11 mouse cellular contexts compared by ENCODE assay signal in the genomic region with DNA sequence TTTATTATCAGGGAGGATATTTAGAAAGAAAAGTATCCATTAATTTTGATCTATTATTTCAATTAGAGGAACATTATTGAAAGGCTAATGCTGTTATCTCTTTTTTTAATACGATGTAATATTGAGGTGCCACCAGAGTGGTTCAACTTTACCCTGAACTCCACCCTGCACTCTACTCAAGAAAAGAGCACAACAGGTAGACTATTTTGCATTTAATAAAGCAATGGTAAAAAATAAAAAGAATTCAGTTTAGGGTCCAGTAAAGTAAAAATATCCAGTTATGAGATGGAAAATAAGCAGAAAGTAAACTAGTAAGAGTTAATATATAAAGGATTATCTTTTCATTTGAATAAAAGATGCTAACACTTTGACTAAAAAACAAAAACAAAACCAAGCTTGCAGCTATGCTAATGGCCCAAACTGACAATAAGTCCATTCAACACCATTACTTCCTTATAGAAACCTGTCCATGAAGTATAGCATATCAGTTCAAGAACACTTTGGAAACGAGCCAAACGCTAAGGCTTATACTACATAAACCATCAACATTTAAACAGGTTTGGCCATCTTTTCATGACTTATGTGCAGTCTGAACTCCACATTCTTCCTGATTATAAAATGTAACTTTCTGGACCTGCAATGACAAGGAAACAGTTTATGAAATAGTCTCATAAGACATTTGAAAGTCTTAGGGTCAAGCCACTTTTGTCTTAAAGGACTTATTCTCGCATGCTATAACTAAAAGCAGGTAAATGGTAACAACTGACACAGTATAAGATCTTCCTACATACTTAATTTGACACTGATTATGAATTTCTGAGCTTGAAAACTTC. TPM values are rescaled to one million over a fixed set of nuclear protein-coding genes. Genes with fewer than 3 reads are reported as not detected.
A peak's percentile ranks its signal among the peaks of the same experiment; 100 is the strongest.
DNase-seq lines count a peak whose midpoint lies in the region; ATAC-seq and TF ChIP-seq lines count a peak whose summit lies in the region.
"Had no signal": no experiment of that assay in that cellular context is flagged by ENCODE, and none has a peak within 500 bp of the region (broad histone marks: within the 10 kb centered on the region; RNA-seq: fewer than 3 reads in every experiment).

No protein-coding gene starts in this region.

- peaks cover 7% of the 10 kb centered on the region; the same call in 1 of the 2 replicates for H3K4me1 ChIP-seq in intestine, embryonic 14.5 days (replicated peaks; ENCODE audit: control insufficient read depth, insufficient read depth, low read length)
- peaks cover 2% of the 10 kb centered on the region; the same call in 1 of the 2 replicates for H3K4me1 ChIP-seq in intestine, embryonic 16.5 days (ENCODE audit: control insufficient read depth, insufficient read depth, low read length)
- peaks cover 4% of the 10 kb centered on the region; the same call in 1 of the 2 replicates for H3K4me1 ChIP-seq in embryonic facial prominence, embryonic 13.5 days
- H3K4me1 ChIP-seq in hindbrain, embryonic 15.5 days (replicated peaks), result peaks cover 23% of the 10 kb centered on the region

- no peaks in the 10 kb centered on the region for H3K27me3 ChIP-seq in intestine, embryonic 14.5 days (replicated peaks; ENCODE audit: control insufficient read depth, insufficient read depth, low read length)
- no peaks in the 10 kb centered on the region for H3K27me3 ChIP-seq in intestine, embryonic 16.5 days (replicated peaks; ENCODE audit: control insufficient read depth, insufficient read depth, low read length)
- H3K27me3 ChIP-seq in embryonic facial prominence, embryonic 13.5 days, result no peaks in the 10 kb centered on the region
- no peaks in the 10 kb centered on the region for H3K27me3 ChIP-seq in hindbrain, embryonic 15.5 days
- no peaks in the 10 kb centered on the region for H3K27me3 ChIP-seq in myocyte (ENCODE audit: control insufficient read depth, insufficient read depth, insufficient read length)

- H3K27ac ChIP-seq in intestine, embryonic 14.5 days (ENCODE audit: low read depth), result no peak overlapping the region
- no peak overlapping the region for H3K27ac ChIP-seq in intestine, embryonic 16.5 days (ENCODE audit: low read length)
- H3K27ac ChIP-seq in embryonic facial prominence, embryonic 13.5 days, result 0 out of 2 replicates have a peak overlapping the region, but pooled peaks have one; percentile 17
- H3K27ac ChIP-seq in hindbrain, embryonic 15.5 days (replicated peaks), result no peak overlapping the region; the same call in 1 of the 2 replicates
- H3K27ac ChIP-seq: macrophage had no signal

- 0 out of 2 replicates have a peak overlapping the region, but pooled peaks have one; percentile 100 for H3K4me3 ChIP-seq in intestine, embryonic 14.5 days (ENCODE audit: low read depth, low read length)
- H3K4me3 ChIP-seq in intestine, embryonic 16.5 days (ENCODE audit: low read length), result no peak overlapping the region
- H3K4me3 ChIP-seq in embryonic facial prominence, embryonic 13.5 days, result peak overlapping the region; percentile 95
- H3K4me3 ChIP-seq in hindbrain, embryonic 15.5 days, result peak overlapping the region; percentile 91
- no peak overlapping the region for H3K4me3 ChIP-seq in myocyte

- peak overlapping the region; percentile 67 for H3K4me2 ChIP-seq in intestine, embryonic 14.5 days (ENCODE audit: low read length)
- no peak overlapping the region for H3K4me2 ChIP-seq in intestine, embryonic 16.5 days (ENCODE audit: low read depth, low read length)
- H3K4me2 ChIP-seq in embryonic facial prominence, embryonic 13.5 days, result peak overlapping the region; percentile 65
- peak overlapping the region; percentile 59 for H3K4me2 ChIP-seq in hindbrain, embryonic 15.5 days
- peak overlapping the region; percentile 93 for H3K4me2 ChIP-seq in myocyte (ENCODE audit: low read depth)

- no peak for DNase-seq in intestine, embryonic 14.5 days (ENCODE audit: low spot score)
- DNase-seq in adrenal gland, adult 18-20 months (ENCODE audit: low spot score in 2 of 2), result no peak
- DNase-seq in gastrocnemius, adult 18-20 months (ENCODE audit: low spot score), result no peak
- DNase-seq in gastrocnemius, postnatal 25 days, result no peak
- DNase-seq: cerebellum, adult 18-20 months; kidney, adult 9 months had no signal

- no peak overlapping the region for H3K9ac ChIP-seq in intestine, embryonic 14.5 days (ENCODE audit: low read length)
- no peak overlapping the region for H3K9ac ChIP-seq in intestine, embryonic 16.5 days (ENCODE audit: low read depth, low read length)
- no peak overlapping the region for H3K9ac ChIP-seq in embryonic facial prominence, embryonic 13.5 days
- peak overlapping the region; percentile 13; the same call in 1 of the 2 replicates for H3K9ac ChIP-seq in hindbrain, embryonic 15.5 days

- no peak for TF ChIP-seq POLR2A in myocyte (IDR thresholded peaks at IDR 0.05; ENCODE audit: insufficient read length, low read depth)

- no peak overlapping the region for H3ac ChIP-seq in myocyte (ENCODE audit: control insufficient read depth, insufficient read length)

- no peak for ATAC-seq in intestine, embryonic 14.5 days (replicated peaks; ENCODE audit: low FRiP score, low TSS enrichment, low read depth)
- ATAC-seq in intestine, embryonic 16.5 days, result no peak
- no peak for ATAC-seq in embryonic facial prominence, embryonic 13.5 days (ENCODE audit: insufficient number of reproducible peaks, insufficient read depth, low FRiP score, low TSS enrichment, low read depth)
- ATAC-seq in hindbrain, embryonic 15.5 days (ENCODE audit: low FRiP score, low read depth), result no peak

- WGBS in intestine, embryonic 14.5 days, result 87% methylated on average over 4 of the region's 4 CpGs
- WGBS in intestine, embryonic 16.5 days, result 73% methylated on average over 4 of the region's 4 CpGs
- WGBS in embryonic facial prominence, embryonic 13.5 days, result 85% methylated on average over 4 of the region's 4 CpGs
- WGBS in hindbrain, embryonic 15.5 days, result 65% methylated on average over 4 of the region's 4 CpGs

- no peaks in the 10 kb centered on the region for H3K9me3 ChIP-seq in intestine, embryonic 14.5 days (ENCODE audit: control insufficient read depth, low read length)
- H3K9me3 ChIP-seq in intestine, embryonic 16.5 days (ENCODE audit: control insufficient read depth, low read length), result no peaks in the 10 kb centered on the region
- H3K9me3 ChIP-seq in embryonic facial prominence, embryonic 13.5 days, result no peaks in the 10 kb centered on the region
- no peaks in the 10 kb centered on the region for H3K9me3 ChIP-seq in hindbrain, embryonic 15.5 days

- H3K79me2 ChIP-seq in myocyte (ENCODE audit: control insufficient read depth, insufficient read depth), result peaks cover 42% of the 10 kb centered on the region

- peaks cover 34% of the 10 kb centered on the region for H3K36me3 ChIP-seq in intestine, embryonic 14.5 days (ENCODE audit: control insufficient read depth, insufficient read depth, low read length)
- H3K36me3 ChIP-seq in intestine, embryonic 16.5 days (ENCODE audit: control insufficient read depth, insufficient read depth, low read length), result peaks cover 3% of the 10 kb centered on the region; the same call in 1 of the 2 replicates
- H3K36me3 ChIP-seq in embryonic facial prominence, embryonic 13.5 days, result peaks cover 35% of the 10 kb centered on the region
- H3K36me3 ChIP-seq in hindbrain, embryonic 15.5 days, result 0 out of 2 replicates have a peak, but pooled peaks cover 12% of the 10 kb centered on the region
- peaks cover 26% of the 10 kb centered on the region for H3K36me3 ChIP-seq in myocyte (ENCODE audit: control insufficient read depth, insufficient read depth)

TF ChIP-seq in myocyte, 11 proteins besides CTCF, POLR2A, EP300 and RAD21:
- TF ChIP-seq MAX (IDR thresholded peaks at IDR 0.05; ENCODE audit: low read depth) (no peak), E2F4 (IDR thresholded peaks at IDR 0.05; ENCODE audit: insufficient read depth) (no peak), POLR2AphosphoS2 (IDR thresholded peaks at IDR 0.05; ENCODE audit: insufficient read length, low read depth) (no peak), MYOD1 (IDR thresholded peaks at IDR 0.05; ENCODE audit: control insufficient read depth in 1 of 3, insufficient read length in 2 of 3, low read depth in 2 of 3) (no peak), REST (IDR thresholded peaks at IDR 0.05; ENCODE audit: insufficient read depth, insufficient read length) (no peak), TCF12 (IDR thresholded peaks at IDR 0.05; ENCODE audit: insufficient read depth, poor library complexity, severe bottlenecking) (no peak), TCF3 (IDR thresholded peaks at IDR 0.05; ENCODE audit: insufficient read length, low read depth) (no peak), USF1 (IDR thresholded peaks at IDR 0.05; ENCODE audit: low read depth) (no peak), SRF (IDR thresholded peaks at IDR 0.05; ENCODE audit: control insufficient read depth, insufficient read length, low read depth) (no peak)
TF ChIP-seq in myocyte: peak in this region for 0.

RNA-seq across cellular contexts. Expression of gene Marcks, which starts 4.6 kb away (rescaled TPM):
- 120 and 127 TPM in 2 replicates for polyA plus RNA-seq in intestine, embryonic 14.5 days (2014; fragmentation: Nextera tagmentation; extraction: Ambion mirVana)
- polyA plus RNA-seq in intestine, embryonic 16.5 days (2015; fragmentation: Nextera tagmentation; extraction: Ambion mirVana), result 42.8 and 45.1 TPM in 2 replicates
- 215 and 245 TPM in 2 replicates for polyA plus RNA-seq in embryonic facial prominence, embryonic 13.5 days (2015; fragmentation: Nextera tagmentation; extraction: Ambion mirVana)
- 178 and 197 TPM in 2 replicates for polyA plus RNA-seq in hindbrain, embryonic 15.5 days (2015; fragmentation: Nextera tagmentation; extraction: Ambion mirVana)
- 26.3 TPM for polyA plus RNA-seq in myocyte (2012; fragmentation: generic; extraction: Trizol)
- total RNA-seq in adrenal gland, adult 18-20 months (2021), result 10 to 100 TPM; 37.1 to 38.9 TPM
- total RNA-seq in gastrocnemius, adult 18-20 months (2021), result 10 to 100 TPM; 16.4 to 21.0 TPM
- 10 to 100 TPM; 35.4 to 37.6 TPM for total RNA-seq in gastrocnemius, postnatal 25 days (2021)

Comparison
In these comparisons a context has a peak if more than half of its experiments do, and no peak if none do; other contexts are left out.
1. H3K4me3 ChIP-seq: peak in intestine, embryonic 14.5 days (single experiment), embryonic facial prominence, embryonic 13.5 days (single experiment) and hindbrain, embryonic 15.5 days (single experiment); none in intestine, embryonic 16.5 days (single experiment) and myocyte (single experiment).